Mouse (Mus musculus): ENCODE data around the gene Junb. TPM values are rescaled to one million over a fixed set of nuclear protein-coding genes. Genes with fewer than 3 reads are reported as not detected.

Gene Junb
- polyA plus RNA-seq, 1 experiment from 2014 or later: 6.5 TPM

DNA sequence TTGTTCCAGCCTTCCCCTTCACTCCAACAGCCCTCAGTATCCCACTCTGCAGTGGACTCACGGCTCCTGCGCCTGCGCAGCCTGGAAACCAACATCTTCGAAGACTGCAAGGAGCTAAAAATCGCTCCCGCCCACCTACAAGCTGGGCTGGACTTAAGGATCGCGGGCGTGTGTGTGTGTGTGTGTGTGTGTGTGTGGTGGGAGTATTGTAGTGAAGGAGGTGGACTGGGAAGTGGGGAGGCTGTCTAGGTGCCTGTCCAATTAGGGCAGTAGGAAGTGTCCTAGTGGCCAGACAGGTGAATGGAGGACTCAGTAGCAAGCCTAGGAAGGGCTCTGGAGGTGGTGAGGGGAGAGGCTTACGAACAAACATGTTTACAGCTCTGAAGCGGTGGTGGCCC, 33.3 kb downstream of the Junb start:
- ATAC-seq (ENCODE audit: low FRiP score, low read depth): peak; percentile 55
- Histone ChIP-seq H3K4me1 (peaks cover 29% of the 10 kb centered on the region), H3K27me3 (peaks cover 69% of the 10 kb centered on the region), H3K4me2 (replicated peaks) (peak overlapping the region; percentile 99), H3K9ac (replicated peaks) (peak overlapping the region; percentile 80; the same call in 1 of the 2 replicates), H3K4me3 (peak overlapping the region; percentile 70), H3K27ac (replicated peaks) (no peak overlapping the region), H3K36me3 (no peaks in the 10 kb centered on the region), H3K9me3 (no peaks in the 10 kb centered on the region)
- 4% methylated on average over 11 of the region's 11 CpGs for WGBS

DNA sequence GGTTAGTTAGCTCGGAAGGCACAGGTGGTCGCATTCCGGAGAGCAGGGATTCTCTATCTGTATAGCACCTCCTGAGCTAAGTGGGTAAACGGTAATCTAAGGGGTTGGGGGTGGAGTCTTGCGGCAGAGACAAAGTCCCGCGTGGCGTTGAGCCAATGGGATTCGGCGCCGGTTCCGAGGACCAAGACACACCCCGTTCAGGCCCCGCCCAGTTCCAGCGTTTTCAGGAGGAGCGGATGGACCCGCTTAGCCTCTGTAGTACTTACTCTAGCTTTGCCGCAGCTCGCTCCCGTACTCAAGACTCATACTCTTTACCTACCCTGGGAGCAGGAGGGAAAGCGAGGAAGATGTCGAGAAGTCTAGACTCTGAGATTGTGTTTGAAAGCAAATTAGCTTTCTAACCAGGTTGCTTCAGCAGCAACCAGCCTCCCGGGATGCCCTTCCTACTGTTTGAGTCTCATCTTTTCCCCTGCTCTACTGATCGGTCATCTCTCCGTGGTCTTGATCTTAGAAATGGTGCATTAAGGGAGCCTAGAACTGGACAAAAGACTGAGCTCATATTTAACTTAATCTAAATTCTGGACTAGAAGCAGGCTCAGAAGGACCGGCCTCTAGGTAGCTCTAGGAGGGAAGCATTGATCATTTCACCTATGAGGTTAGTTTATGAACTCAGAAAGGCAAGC, 33.9 kb downstream of the Junb start:
- H3K4me3 ChIP-seq: peak overlapping the region; percentile 70
- peaks cover 29% of the 10 kb centered on the region for H3K4me1 ChIP-seq
- no peaks in the 10 kb centered on the region for H3K9me3 ChIP-seq
- H3K4me2 ChIP-seq (replicated peaks): peak overlapping the region; percentile 99
- WGBS: 2% methylated on average over 26 of the region's 26 CpGs
- H3K36me3 ChIP-seq: no peaks in the 10 kb centered on the region
- H3K9ac ChIP-seq (replicated peaks): no peak overlapping the region
- ATAC-seq (ENCODE audit: low FRiP score, low read depth): peak; percentile 57; the same call in 1 of the 2 replicates
- no peak overlapping the region for H3K27ac ChIP-seq (replicated peaks)
- H3K27me3 ChIP-seq: peaks cover 63% of the 10 kb centered on the region

DNA sequence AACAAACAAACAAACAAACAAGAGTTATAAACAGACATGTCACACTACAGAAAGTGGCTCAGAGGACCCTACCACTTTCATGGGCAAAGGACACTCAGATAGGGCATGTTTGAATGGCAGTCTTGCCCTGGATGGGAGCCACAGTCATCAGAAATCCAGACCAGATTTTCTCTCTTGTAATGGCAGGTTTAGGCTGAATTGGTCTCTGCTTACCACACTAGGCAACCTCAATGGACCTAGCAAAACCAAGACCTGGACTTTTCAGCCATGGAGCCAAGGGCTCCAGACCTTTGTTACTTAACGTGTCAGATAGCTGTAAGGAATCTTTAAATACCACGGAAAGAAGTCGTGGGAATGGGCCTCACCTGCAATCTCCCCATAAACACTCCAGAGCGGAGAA, 34.8 kb downstream of the Junb start:
- peaks cover 29% of the 10 kb centered on the region for H3K4me1 ChIP-seq
- ATAC-seq (ENCODE audit: low FRiP score, low read depth): no peak
- H3K9me3 ChIP-seq: no peaks in the 10 kb centered on the region
- 22% methylated on average over 4 of the region's 4 CpGs for WGBS
- no peaks in the 10 kb centered on the region for H3K36me3 ChIP-seq
- H3K9ac ChIP-seq (replicated peaks): no peak overlapping the region
- H3K27ac ChIP-seq (replicated peaks): no peak overlapping the region
- H3K4me3 ChIP-seq: no peak overlapping the region
- H3K4me2 ChIP-seq (replicated peaks): no peak overlapping the region
- peaks cover 56% of the 10 kb centered on the region for H3K27me3 ChIP-seq

DNA sequence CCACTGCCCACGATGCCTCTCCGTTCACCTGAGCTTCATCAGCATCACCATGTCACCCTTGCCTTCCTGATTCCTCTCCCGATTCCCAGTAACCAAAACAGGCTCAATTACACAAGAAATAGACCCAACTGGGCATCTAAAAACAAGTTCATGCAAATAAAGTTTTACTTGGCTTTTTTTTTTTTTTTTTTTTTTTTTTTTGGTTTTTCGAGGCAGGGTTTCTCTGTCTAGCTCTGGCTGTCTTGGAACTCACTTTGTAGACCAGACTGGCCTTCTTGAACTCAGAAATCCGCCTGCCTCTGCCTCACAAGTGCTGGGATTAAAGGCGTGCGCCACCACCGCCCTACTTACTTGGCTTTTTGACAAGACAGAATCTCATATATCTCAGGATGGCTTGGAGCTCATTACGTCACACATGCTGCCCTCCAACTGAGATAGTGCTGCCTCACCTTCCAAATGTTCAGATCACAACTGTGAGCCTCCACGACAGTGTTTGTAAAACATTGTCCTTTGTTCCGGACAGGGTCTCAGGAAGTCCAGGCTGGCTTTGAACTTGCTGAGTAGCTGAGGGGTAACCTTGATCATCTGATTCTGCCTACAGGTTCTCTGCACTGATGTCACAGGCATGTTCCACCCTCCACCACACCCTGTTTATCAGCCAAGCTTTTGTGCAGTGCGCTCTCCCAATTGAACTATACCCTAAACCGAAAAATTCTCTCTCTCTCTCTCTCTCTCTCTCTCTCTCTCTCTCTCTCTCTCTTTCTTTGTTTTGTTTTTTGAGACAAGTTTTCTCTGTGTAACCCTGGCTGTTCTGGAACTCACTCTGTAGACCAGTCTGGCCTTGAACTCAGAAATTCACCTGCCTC, 40.7 kb downstream of the Junb start:
- Histone ChIP-seq H3K4me1 (peaks cover 38% of the 10 kb centered on the region), H3K4me2 (replicated peaks) (peak overlapping the region; percentile 87), H3K27me3 (peaks cover 49% of the 10 kb centered on the region), H3K27ac (replicated peaks) (0 out of 2 replicates have a peak overlapping the region, but pooled peaks have one; percentile 90), H3K36me3 (no peaks in the 10 kb centered on the region), H3K4me3 (peak overlapping the region; percentile 74), H3K9me3 (no peaks in the 10 kb centered on the region), H3K9ac (replicated peaks) (peak overlapping the region; percentile 83; the same call in 1 of the 2 replicates)
- ATAC-seq (ENCODE audit: low FRiP score, low read depth): no peak
- 68% methylated on average over 13 of the region's 13 CpGs for WGBS

DNA sequence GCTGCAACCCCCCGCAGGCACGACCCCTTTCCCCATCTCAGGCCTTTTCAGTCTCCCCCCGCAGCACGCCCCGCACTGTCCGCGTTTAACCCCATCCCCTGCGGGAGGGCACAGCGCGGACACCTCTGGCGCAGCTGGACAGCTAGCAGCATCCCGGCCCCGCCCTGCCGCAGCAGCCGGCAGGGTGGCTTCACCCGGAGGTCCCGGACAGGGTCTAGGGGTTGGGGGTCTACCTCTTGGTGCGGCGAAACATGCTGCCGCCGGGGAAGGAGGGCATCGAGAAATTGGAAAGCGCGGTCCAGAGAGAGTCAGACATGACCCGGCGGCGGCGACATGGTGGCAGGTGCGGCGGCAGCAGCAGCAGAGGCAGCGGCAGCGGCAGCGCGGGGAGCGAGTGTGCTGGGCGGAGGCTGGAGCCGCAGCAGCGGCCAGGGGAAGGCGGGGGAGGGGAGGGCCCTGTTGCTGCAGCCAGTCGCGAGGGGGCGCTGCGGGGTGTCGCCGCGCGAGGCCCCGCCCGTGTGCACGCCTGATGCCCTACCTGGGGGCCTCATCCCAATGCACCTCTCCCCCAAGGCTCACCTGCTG, 41.5 kb downstream of the Junb start, which contains the start of gene Mast1:
Gene Mast1, minus strand, starts transcription at position 398 of the 585 bp plus-strand sequence.
- Histone ChIP-seq H3K9ac (replicated peaks) (peak within 1 kb of the TSS; percentile 83), H3K27me3 (peaks cover 54% of the 10 kb centered on the region), H3K27ac (replicated peaks) (peak within 1 kb of the TSS; percentile 90), H3K9me3 (no peaks in the 10 kb centered on the region), H3K4me1 (peaks cover 38% of the 10 kb centered on the region), H3K4me2 (replicated peaks) (peak within 1 kb of the TSS; percentile 87), H3K4me3 (peak within 1 kb of the TSS; percentile 74), H3K36me3 (no peaks in the 10 kb centered on the region)
- ATAC-seq (ENCODE audit: low FRiP score, low read depth): peak; percentile 61
- under 1% methylated on average over 48 of the region's 50 CpGs for WGBS

DNA sequence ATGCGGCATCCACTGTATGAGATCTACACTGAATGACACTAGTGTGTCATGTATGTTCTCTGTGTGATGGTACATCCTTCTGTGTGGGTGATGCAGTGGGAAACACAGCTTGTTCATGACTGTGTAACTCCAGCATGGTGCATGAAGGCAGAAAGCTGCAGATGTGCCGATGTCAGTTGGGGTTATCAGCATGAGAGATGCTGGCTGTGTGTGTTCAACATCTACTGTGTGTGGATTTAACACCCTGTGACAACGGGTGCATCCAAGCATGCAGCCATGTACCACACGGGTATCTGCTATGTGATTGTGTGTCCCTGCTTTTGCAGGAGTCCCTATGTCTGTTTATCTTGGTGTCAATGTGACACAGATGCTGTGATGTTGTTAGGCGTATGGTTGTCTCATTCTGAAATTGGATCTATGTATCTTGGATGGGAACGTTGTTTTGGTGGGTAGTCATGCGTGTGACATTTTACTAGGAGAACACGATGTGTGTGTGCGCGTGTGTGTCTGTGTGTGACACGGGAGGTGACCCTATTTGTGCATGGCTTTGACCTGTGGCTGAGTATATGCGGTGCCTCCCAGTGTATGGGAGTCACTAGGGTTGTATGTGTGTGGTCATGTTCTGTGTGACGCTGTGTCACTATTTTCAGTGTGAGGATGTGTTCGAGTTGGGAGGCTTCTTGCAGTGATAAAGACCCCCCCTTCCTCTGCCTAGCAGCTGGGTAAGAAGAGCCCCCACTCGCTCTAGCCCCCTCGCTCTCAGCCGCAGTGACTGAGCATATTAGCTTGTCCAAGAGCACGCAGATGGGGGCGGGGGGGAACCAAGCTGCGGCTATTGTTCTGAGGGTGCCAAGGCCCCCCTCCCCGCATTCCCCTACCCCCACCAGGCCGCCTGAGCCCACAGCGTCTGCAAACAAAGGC, 42.2 kb downstream of the Junb start:
- ATAC-seq (ENCODE audit: low FRiP score, low read depth): peak; percentile 35; the same call in 1 of the 2 replicates
- 16% methylated on average over 23 of the region's 23 CpGs for WGBS
- peak overlapping the region; percentile 83 for H3K9ac ChIP-seq (replicated peaks)
- H3K4me1 ChIP-seq: peaks cover 38% of the 10 kb centered on the region
- H3K9me3 ChIP-seq: no peaks in the 10 kb centered on the region
- H3K4me2 ChIP-seq (replicated peaks): peak overlapping the region; percentile 87
- H3K36me3 ChIP-seq: no peaks in the 10 kb centered on the region
- peaks cover 59% of the 10 kb centered on the region for H3K27me3 ChIP-seq
- peak overlapping the region; percentile 74 for H3K4me3 ChIP-seq
- H3K27ac ChIP-seq (replicated peaks): peak overlapping the region; percentile 90

DNA sequence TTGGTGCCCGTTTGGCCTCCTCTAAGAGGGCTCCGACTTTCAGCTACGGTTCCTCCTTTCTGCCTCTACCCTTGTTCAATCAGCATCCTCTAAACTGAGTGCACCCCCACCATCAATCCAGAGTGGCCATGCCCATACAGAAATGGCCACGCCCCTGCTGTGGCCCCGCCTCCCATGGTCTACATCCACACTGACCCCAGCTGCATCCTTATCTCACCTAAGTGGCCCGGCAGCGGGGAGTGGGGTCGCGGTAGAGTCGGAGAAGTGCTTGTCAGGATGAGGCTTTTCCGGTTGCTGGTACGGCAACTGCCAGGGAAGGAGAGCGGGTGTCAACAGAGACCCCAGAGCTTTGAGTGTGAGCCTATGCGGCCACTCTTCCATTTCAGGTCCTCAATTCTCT, 43.0 kb downstream of the Junb start:
- peak; percentile 43 for ATAC-seq (ENCODE audit: low FRiP score, low read depth)
- 8% methylated on average over 14 of the region's 14 CpGs for WGBS
- peaks cover 38% of the 10 kb centered on the region for H3K4me1 ChIP-seq
- H3K4me2 ChIP-seq (replicated peaks): peak overlapping the region; percentile 87
- H3K4me3 ChIP-seq: peak overlapping the region; percentile 74
- peak overlapping the region; percentile 65 for H3K27ac ChIP-seq (replicated peaks)
- no peaks in the 10 kb centered on the region for H3K9me3 ChIP-seq
- H3K27me3 ChIP-seq: peaks cover 64% of the 10 kb centered on the region
- H3K36me3 ChIP-seq: peaks cover 2% of the 10 kb centered on the region; the same call in 1 of the 2 replicates
- H3K9ac ChIP-seq (replicated peaks): peak overlapping the region; percentile 83; the same call in 1 of the 2 replicates

DNA sequence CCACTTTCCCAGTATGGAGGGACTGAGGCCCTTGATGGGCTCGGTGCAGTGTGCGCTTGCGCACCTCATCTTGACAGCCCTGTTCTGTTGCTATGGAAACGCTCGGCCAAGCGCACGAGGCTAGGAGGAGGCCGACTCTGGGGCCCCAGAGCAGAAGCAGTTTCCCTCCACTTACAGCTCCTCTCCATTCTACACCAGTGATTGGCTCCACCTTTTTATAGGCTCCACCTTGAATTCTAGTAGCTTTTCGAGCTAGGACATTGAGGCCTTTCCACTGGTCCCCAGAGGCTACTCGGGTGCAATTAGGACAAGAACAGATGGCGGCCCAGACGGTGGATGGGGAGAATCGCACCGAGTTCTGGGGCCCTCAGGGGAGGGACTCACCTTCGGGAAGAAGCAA, 43.7 kb downstream of the Junb start:
- H3K36me3 ChIP-seq: peaks cover 3% of the 10 kb centered on the region; the same call in 1 of the 2 replicates
- no peaks in the 10 kb centered on the region for H3K9me3 ChIP-seq
- ATAC-seq (ENCODE audit: low FRiP score, low read depth): peak; percentile 76
- H3K4me2 ChIP-seq (replicated peaks): peak overlapping the region; percentile 87
- H3K27ac ChIP-seq (replicated peaks): peak overlapping the region; percentile 65
- peak overlapping the region; percentile 83; the same call in 1 of the 2 replicates for H3K9ac ChIP-seq (replicated peaks)
- H3K4me1 ChIP-seq: peaks cover 38% of the 10 kb centered on the region
- peaks cover 70% of the 10 kb centered on the region for H3K27me3 ChIP-seq
- WGBS: 2% methylated on average over 15 of the region's 15 CpGs
- peak overlapping the region; percentile 74 for H3K4me3 ChIP-seq

DNA sequence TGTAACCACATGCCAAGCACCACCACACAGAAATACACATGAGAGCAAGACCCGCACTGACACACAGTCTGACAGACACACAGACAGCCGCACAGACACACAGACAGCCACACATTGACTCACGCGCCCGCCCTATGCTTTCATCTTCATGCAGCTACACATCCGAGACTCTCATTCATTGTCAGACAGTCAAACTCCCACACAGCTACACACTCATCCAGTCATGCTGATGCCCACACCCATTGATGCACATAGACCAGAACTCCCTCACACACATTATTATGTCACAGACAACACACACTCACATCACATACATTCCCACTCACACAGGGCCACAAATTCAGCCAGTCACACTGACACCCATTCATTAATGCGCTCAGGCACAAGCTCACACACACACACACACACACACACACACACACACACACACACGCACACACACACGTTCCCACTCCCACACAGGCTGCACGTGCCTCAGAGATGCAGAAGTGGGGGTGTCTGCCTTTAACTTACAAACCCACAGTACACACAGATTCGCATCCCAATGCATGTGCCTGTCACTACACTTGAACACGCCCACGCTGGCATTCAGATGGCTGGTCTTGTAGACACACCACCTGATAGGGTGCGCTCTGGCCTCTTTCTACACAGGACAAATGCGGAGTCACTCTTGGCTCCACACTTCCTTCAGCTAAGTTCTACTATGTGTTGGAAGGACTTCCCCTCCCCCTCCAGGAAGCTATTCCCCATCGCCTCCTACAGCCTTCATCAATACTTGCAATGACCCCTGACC, 44.6 kb downstream of the Junb start:
- no peak overlapping the region for H3K9ac ChIP-seq (replicated peaks)
- peak overlapping the region; percentile 87 for H3K4me2 ChIP-seq (replicated peaks)
- H3K36me3 ChIP-seq: peaks cover 3% of the 10 kb centered on the region; the same call in 1 of the 2 replicates
- peak overlapping the region; percentile 74 for H3K4me3 ChIP-seq
- WGBS: 89% methylated on average over 16 of the region's 16 CpGs
- peaks cover 44% of the 10 kb centered on the region for H3K4me1 ChIP-seq
- H3K9me3 ChIP-seq: no peaks in the 10 kb centered on the region
- ATAC-seq (ENCODE audit: low FRiP score, low read depth): no peak
- H3K27me3 ChIP-seq: peaks cover 79% of the 10 kb centered on the region
- H3K27ac ChIP-seq (replicated peaks): no peak overlapping the region

DNA sequence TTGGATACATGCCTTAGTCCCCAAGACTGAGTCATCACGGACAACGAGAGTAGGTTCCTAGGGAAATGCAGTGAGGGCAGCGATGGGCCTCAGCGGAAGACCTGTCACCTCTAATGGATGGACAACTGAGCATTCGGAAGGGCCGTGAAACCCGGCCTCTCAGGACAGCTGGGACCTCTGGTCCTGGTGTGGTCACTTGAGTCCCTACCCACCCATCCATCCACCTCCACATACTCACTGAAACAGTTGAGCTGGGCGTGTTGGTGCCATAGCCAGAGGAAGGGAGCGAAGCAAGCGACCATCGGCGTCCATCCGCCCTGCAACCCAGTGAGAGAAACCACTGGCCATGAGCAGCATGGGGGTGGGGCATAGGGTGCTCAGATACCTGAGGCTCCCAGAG, 47.9 kb downstream of the Junb start:
- H3K36me3 ChIP-seq: peaks cover 12% of the 10 kb centered on the region
- H3K4me1 ChIP-seq: peaks cover 34% of the 10 kb centered on the region
- no peak overlapping the region for H3K4me3 ChIP-seq
- H3K9ac ChIP-seq (replicated peaks): no peak overlapping the region
- no peak overlapping the region for H3K4me2 ChIP-seq (replicated peaks)
- H3K9me3 ChIP-seq: no peaks in the 10 kb centered on the region
- H3K27me3 ChIP-seq: peaks cover 72% of the 10 kb centered on the region
- 93% methylated on average over 13 of the region's 13 CpGs for WGBS
- ATAC-seq (ENCODE audit: low FRiP score, low read depth): no peak
- H3K27ac ChIP-seq (replicated peaks): no peak overlapping the region

Measured in midbrain, embryonic 12.5 days (tissue).